Mouse (Mus musculus): Measurements from ENCODE around the gene Man1a2. TPM values are rescaled to one million over a fixed set of nuclear protein-coding genes. Genes with fewer than 3 reads are reported as not detected.

Man1a2 gene
- total and polyA plus RNA-seq, 2 experiments = 3.9 to 17.7 TPM

- no peak for TF ChIP-seq POLR2A (IDR thresholded peaks at IDR 0.05; ENCODE audit: extremely low read depth, insufficient read depth, low read length)
- peak; percentile 59 for TF ChIP-seq CTCF (IDR thresholded peaks at IDR 0.05; ENCODE audit: low read depth, low read length)
- no peak overlapping the region for H3K4me3 ChIP-seq (ENCODE audit: insufficient read depth, low read depth, low read length)
- H3K27ac ChIP-seq (replicated peaks; ENCODE audit: insufficient read depth, low read depth, low read length) = no peak overlapping the region
- no peaks in the 10 kb centered on the region for H3K4me1 ChIP-seq (ENCODE audit: control insufficient read depth, insufficient read depth, low read length)
- H3K27me3 ChIP-seq (ENCODE audit: control insufficient read depth, insufficient read depth, low read length) = no peaks in the 10 kb centered on the region
- peak; percentile 18 for DNase-seq (ENCODE audit: extremely low read depth, low read depth, low spot score)
- peaks cover 7% of the 10 kb centered on the region for H3K36me3 ChIP-seq (ENCODE audit: control insufficient read depth, insufficient read depth, low read length)
- WGBS = 88% methylated on average over 13 of the region's 13 CpGs
- no peaks in the 10 kb centered on the region for H3K79me2 ChIP-seq (ENCODE audit: control insufficient read depth, insufficient read depth, low read length)
- no peak overlapping the region for H3K9ac ChIP-seq (ENCODE audit: low read depth, low read length)
Observed at GRCm38 (mm10) chr3:100568443-100569390, 116.6 kb downstream of the Man1a2 start.

GRCm38 (mm10) chr3:100563565-100563964, 121.7 kb downstream of the Man1a2 start:
- no peaks in the 10 kb centered on the region for H3K4me1 ChIP-seq (ENCODE audit: control insufficient read depth, insufficient read depth, low read length)
- no peak overlapping the region for H3K4me3 ChIP-seq (ENCODE audit: insufficient read depth, low read depth, low read length)
- H3K27me3 ChIP-seq (ENCODE audit: control insufficient read depth, insufficient read depth, low read length) = no peaks in the 10 kb centered on the region
- H3K79me2 ChIP-seq (ENCODE audit: control insufficient read depth, insufficient read depth, low read length) = no peaks in the 10 kb centered on the region
- no peak for TF ChIP-seq POLR2A (IDR thresholded peaks at IDR 0.05; ENCODE audit: extremely low read depth, insufficient read depth, low read length)
- no peak overlapping the region for H3K9ac ChIP-seq (ENCODE audit: low read depth, low read length)
- no peak overlapping the region for H3K27ac ChIP-seq (replicated peaks; ENCODE audit: insufficient read depth, low read depth, low read length)
- 88% methylated on average over 2 of the region's 2 CpGs for WGBS
- H3K36me3 ChIP-seq (ENCODE audit: control insufficient read depth, insufficient read depth, low read length) = peaks cover 12% of the 10 kb centered on the region
- no peak for DNase-seq (ENCODE audit: extremely low read depth, low read depth, low spot score)

GRCm38 (mm10) chr3:100562455-100562854, 122.8 kb downstream of the Man1a2 start:
- WGBS = 96% methylated on average over 7 of the region's 7 CpGs
- Histone ChIP-seq H3K4me1 (ENCODE audit: control insufficient read depth, insufficient read depth, low read length) (no peaks in the 10 kb centered on the region), H3K79me2 (ENCODE audit: control insufficient read depth, insufficient read depth, low read length) (no peaks in the 10 kb centered on the region), H3K36me3 (ENCODE audit: control insufficient read depth, insufficient read depth, low read length) (peaks cover 10% of the 10 kb centered on the region), H3K4me3 (ENCODE audit: insufficient read depth, low read depth, low read length) (no peak overlapping the region), H3K9ac (ENCODE audit: low read depth, low read length) (no peak overlapping the region), H3K27me3 (ENCODE audit: control insufficient read depth, insufficient read depth, low read length) (no peaks in the 10 kb centered on the region), H3K27ac (replicated peaks; ENCODE audit: insufficient read depth, low read depth, low read length) (no peak overlapping the region)
- no peak for DNase-seq (ENCODE audit: extremely low read depth, low read depth, low spot score)
- TF ChIP-seq CTCF (IDR thresholded peaks at IDR 0.05; ENCODE audit: low read depth, low read length) (no peak), POLR2A (IDR thresholded peaks at IDR 0.05; ENCODE audit: extremely low read depth, insufficient read depth, low read length) (no peak)

- no peak overlapping the region for H3K9ac ChIP-seq (ENCODE audit: low read depth, low read length)
- no peak for TF ChIP-seq CTCF (IDR thresholded peaks at IDR 0.05; ENCODE audit: low read depth, low read length)
- no peak for TF ChIP-seq POLR2A (IDR thresholded peaks at IDR 0.05; ENCODE audit: extremely low read depth, insufficient read depth, low read length)
- no peaks in the 10 kb centered on the region for H3K27me3 ChIP-seq (ENCODE audit: control insufficient read depth, insufficient read depth, low read length)
- no peak for DNase-seq (ENCODE audit: extremely low read depth, low read depth, low spot score)
- H3K79me2 ChIP-seq (ENCODE audit: control insufficient read depth, insufficient read depth, low read length) = no peaks in the 10 kb centered on the region
- no peak overlapping the region for H3K27ac ChIP-seq (replicated peaks; ENCODE audit: insufficient read depth, low read depth, low read length)
- H3K4me1 ChIP-seq (ENCODE audit: control insufficient read depth, insufficient read depth, low read length) = no peaks in the 10 kb centered on the region
- WGBS = 97% methylated on average over 2 of the region's 2 CpGs
- H3K4me3 ChIP-seq (ENCODE audit: insufficient read depth, low read depth, low read length) = no peak overlapping the region
- peaks cover 10% of the 10 kb centered on the region for H3K36me3 ChIP-seq (ENCODE audit: control insufficient read depth, insufficient read depth, low read length)
Observed at GRCm38 (mm10) chr3:100561561-100562175, 123.6 kb downstream of the Man1a2 start.

DNA sequence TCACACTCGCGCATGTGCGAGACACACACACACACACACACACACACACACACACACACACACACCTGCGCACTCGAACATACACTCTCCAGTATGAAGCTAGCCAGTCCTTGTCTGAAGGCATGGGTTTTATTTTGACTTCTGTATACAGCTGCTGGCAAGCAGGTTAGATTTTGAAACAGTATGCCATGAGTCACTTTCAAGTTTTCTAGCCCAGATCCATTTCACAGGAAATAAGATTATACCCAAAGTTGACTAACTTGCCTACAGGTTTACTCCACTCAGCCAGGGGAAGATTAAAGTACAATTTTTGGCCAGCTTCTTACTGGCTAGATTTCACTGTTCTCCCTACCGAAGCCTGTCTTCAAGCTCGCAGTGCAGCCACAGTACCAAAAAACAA, 125.9 kb downstream of the Man1a2 start:
- Histone ChIP-seq H3K79me2 (ENCODE audit: control insufficient read depth, insufficient read depth, low read length) (no peaks in the 10 kb centered on the region), H3K9ac (ENCODE audit: low read depth, low read length) (no peak overlapping the region), H3K27me3 (ENCODE audit: control insufficient read depth, insufficient read depth, low read length) (no peaks in the 10 kb centered on the region), H3K4me3 (ENCODE audit: insufficient read depth, low read depth, low read length) (no peak overlapping the region), H3K27ac (replicated peaks; ENCODE audit: insufficient read depth, low read depth, low read length) (no peak overlapping the region), H3K4me1 (ENCODE audit: control insufficient read depth, insufficient read depth, low read length) (no peaks in the 10 kb centered on the region), H3K36me3 (ENCODE audit: control insufficient read depth, insufficient read depth, low read length) (peaks cover 5% of the 10 kb centered on the region)
- no peak for TF ChIP-seq POLR2A (IDR thresholded peaks at IDR 0.05; ENCODE audit: extremely low read depth, insufficient read depth, low read length)
- no peak for TF ChIP-seq CTCF (IDR thresholded peaks at IDR 0.05; ENCODE audit: low read depth, low read length)
- WGBS = 97% methylated on average over 7 of the region's 7 CpGs
- DNase-seq (ENCODE audit: extremely low read depth, low read depth, low spot score) = no peak
